Comparison of ENCODE assay signal across 29 mouse cellular contexts in the genomic region with DNA sequence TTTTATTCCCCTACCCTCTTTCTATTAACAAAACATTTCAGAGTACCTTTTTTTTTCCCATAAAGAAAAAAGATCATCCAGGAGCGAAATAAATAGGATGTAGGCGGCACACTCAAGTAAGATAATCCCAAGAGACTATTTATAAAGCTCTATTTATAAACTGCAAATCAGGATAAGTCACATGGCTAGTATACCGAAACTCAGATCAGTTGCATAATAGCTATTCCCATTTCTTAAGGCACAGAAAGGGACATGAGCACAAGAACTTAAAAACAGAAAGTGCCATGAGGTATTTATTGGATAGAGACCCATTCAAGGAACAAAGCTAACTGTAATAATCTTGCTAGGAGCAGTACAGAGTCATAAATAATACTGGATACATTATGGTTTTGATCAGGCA. TPM values are rescaled to one million over a fixed set of nuclear protein-coding genes. Genes with fewer than 3 reads are reported as not detected.
A peak's percentile ranks its signal among the peaks of the same experiment; 100 is the strongest.
DNase-seq lines count a peak whose midpoint lies in the region; ATAC-seq and TF ChIP-seq lines count a peak whose summit lies in the region.
"Had no signal": no experiment of that assay in that cellular context is flagged by ENCODE, and none has a peak within 500 bp of the region (broad histone marks: within the 10 kb centered on the region; RNA-seq: fewer than 3 reads in every experiment).

No protein-coding gene starts in this region.

- peak overlapping the region; percentile 43; the same call in 1 of the 2 replicates for H3K27ac ChIP-seq in heart, postnatal 0 days (ENCODE audit: low read depth)
- H3K27ac ChIP-seq in heart, embryonic 11.5 days (ENCODE audit: low read depth, low read length), result no peak overlapping the region
- H3K27ac ChIP-seq: embryonic facial prominence, embryonic 12.5 days; embryonic facial prominence, embryonic 15.5 days; forebrain, embryonic 12.5 days; forebrain, embryonic 15.5 days; heart, embryonic 10.5 days; hindbrain, embryonic 12.5 days; hindbrain, embryonic 15.5 days had no signal

- peak overlapping the region; percentile 16; the same call in 1 of the 2 replicates for H3K4me2 ChIP-seq in heart, postnatal 0 days (ENCODE audit: low read depth, low read length)
- H3K4me2 ChIP-seq in heart, embryonic 11.5 days, result no peak overlapping the region
- H3K4me2 ChIP-seq: embryonic facial prominence, embryonic 12.5 days; embryonic facial prominence, embryonic 15.5 days; forebrain, embryonic 12.5 days; forebrain, embryonic 15.5 days; hindbrain, embryonic 12.5 days; hindbrain, embryonic 15.5 days had no signal

- DNase-seq in frontal cortex, adult 2 months (ENCODE audit: extremely low spot score in 1 of 2, low spot score in 1 of 2), result no peak
- peak; percentile 6 for DNase-seq in heart, adult 8-10 months (ENCODE audit: low spot score)
- no peak for DNase-seq in heart, postnatal 14 days
- peak; percentile 47 for DNase-seq in heart, postnatal 0 days (ENCODE audit: low spot score)
- DNase-seq in right cerebral cortex, postnatal 4 days, result no peak
- DNase-seq in kidney, adult 11 months, result no peak
- DNase-seq: adrenal gland, postnatal 10 days; adrenal gland, postnatal 36 days; cerebellum, adult 11 months; cerebellum, adult 2 months; cerebellum, adult 9-11 months; cerebellum, postnatal 25 days; gastrocnemius, postnatal 25 days; kidney, adult 8-10 months had no signal

- TF ChIP-seq EP300 in heart, postnatal 0 days (IDR thresholded peaks at IDR 0.05; ENCODE audit: low read depth), result no peak

- intact Hi-C loops in heart, postnatal 14 days (cut with DNase I), result loop anchor here (10.0 kb wide), 1 partner anchor 173 kb away; no protein-coding TSS in a partner anchor

- WGBS in heart, postnatal 0 days, result 20% methylated on average over 3 of the region's 3 CpGs
- 54% methylated on average over 3 of the region's 3 CpGs for WGBS in heart, embryonic 11.5 days (ENCODE audit: insufficient replicate concordance)

- H3K9ac ChIP-seq in heart, postnatal 0 days (replicated peaks; ENCODE audit: low read depth, low read length), result no peak overlapping the region
- no peak overlapping the region for H3K9ac ChIP-seq in heart, embryonic 11.5 days (ENCODE audit: low read depth, low read length)
- H3K9ac ChIP-seq: embryonic facial prominence, embryonic 12.5 days; embryonic facial prominence, embryonic 15.5 days; forebrain, embryonic 12.5 days; forebrain, embryonic 15.5 days; hindbrain, embryonic 12.5 days; hindbrain, embryonic 15.5 days had no signal

- H3K4me1 ChIP-seq in heart, postnatal 0 days (ENCODE audit: control insufficient read depth, insufficient read depth), result peaks cover 9% of the 10 kb centered on the region
- H3K4me1 ChIP-seq in heart, embryonic 11.5 days (ENCODE audit: control insufficient read depth, insufficient read depth, low read length), result no peaks in the 10 kb centered on the region
- H3K4me1 ChIP-seq: embryonic facial prominence, embryonic 12.5 days; embryonic facial prominence, embryonic 15.5 days; forebrain, embryonic 12.5 days; forebrain, embryonic 15.5 days; heart, embryonic 10.5 days; hindbrain, embryonic 12.5 days; hindbrain, embryonic 15.5 days had no signal

- H3K27me3 ChIP-seq in heart, postnatal 0 days (ENCODE audit: control insufficient read depth, insufficient read depth, low read length), result no peaks in the 10 kb centered on the region
- H3K27me3 ChIP-seq in heart, embryonic 11.5 days (ENCODE audit: control insufficient read depth, insufficient read depth, low read length), result no peaks in the 10 kb centered on the region
- H3K27me3 ChIP-seq: embryonic facial prominence, embryonic 12.5 days; embryonic facial prominence, embryonic 15.5 days; forebrain, embryonic 12.5 days; forebrain, embryonic 15.5 days; hindbrain, embryonic 12.5 days; hindbrain, embryonic 15.5 days had no signal

- no peaks in the 10 kb centered on the region for H3K9me3 ChIP-seq in heart, postnatal 0 days (replicated peaks; ENCODE audit: control insufficient read depth, low read length)
- no peaks in the 10 kb centered on the region for H3K9me3 ChIP-seq in heart, embryonic 11.5 days (replicated peaks; ENCODE audit: control insufficient read depth, low read length)
- H3K9me3 ChIP-seq: embryonic facial prominence, embryonic 12.5 days; embryonic facial prominence, embryonic 15.5 days; forebrain, embryonic 12.5 days; forebrain, embryonic 15.5 days; heart, embryonic 10.5 days; hindbrain, embryonic 12.5 days; hindbrain, embryonic 15.5 days had no signal

- no peaks in the 10 kb centered on the region for H3K36me3 ChIP-seq in heart, postnatal 0 days (replicated peaks; ENCODE audit: control insufficient read depth, insufficient read depth, low read length)
- H3K36me3 ChIP-seq in heart, embryonic 11.5 days (ENCODE audit: control insufficient read depth, insufficient read depth, low read length), result no peaks in the 10 kb centered on the region
- H3K36me3 ChIP-seq: embryonic facial prominence, embryonic 12.5 days; embryonic facial prominence, embryonic 15.5 days; forebrain, embryonic 12.5 days; forebrain, embryonic 15.5 days; heart, embryonic 10.5 days; hindbrain, embryonic 12.5 days; hindbrain, embryonic 15.5 days had no signal

- ATAC-seq in frontal cortex, adult (ENCODE audit: low TSS enrichment), result peak; percentile 82
- peak; percentile 36; the same call in 1 of the 2 replicates for ATAC-seq in heart, postnatal 0 days (ENCODE audit: insufficient read depth, low read depth)
- ATAC-seq in heart, embryonic 11.5 days (replicated peaks; ENCODE audit: insufficient number of reproducible peaks, low FRiP score, low TSS enrichment), result no peak
- ATAC-seq: forebrain, embryonic 15.5 days; intestine, postnatal 0 days had no signal

- TF ChIP-seq CTCF in heart, postnatal 0 days (IDR thresholded peaks at IDR 0.05; ENCODE audit: low read depth), result no peak

- no peak overlapping the region for H3K4me3 ChIP-seq in heart, postnatal 0 days (ENCODE audit: low read depth, low read length)
- no peak overlapping the region for H3K4me3 ChIP-seq in heart, embryonic 11.5 days (ENCODE audit: low read depth, low read length)
- H3K4me3 ChIP-seq: embryonic facial prominence, embryonic 12.5 days; embryonic facial prominence, embryonic 15.5 days; forebrain, embryonic 12.5 days; forebrain, embryonic 15.5 days; heart, embryonic 10.5 days; hindbrain, embryonic 12.5 days; hindbrain, embryonic 15.5 days had no signal

RNA-seq across cellular contexts. Expression of a gene that starts 2.4 kb away (rescaled TPM):
- 0.02 TPM in 1 of 2 replicates, not detected in the other for polyA plus RNA-seq in frontal cortex, adult 2 months (2012; rRNA removed)
- 10 to 100 TPM; 83.1 to 98.6 (median 87.1) TPM for total RNA-seq in heart, adult 8-10 months (2022)
- total RNA-seq in heart, postnatal 14 days (2021), result 10 to 100 TPM; 57.4 to 59.7 TPM
- 23.9 and 29.0 TPM in 2 replicates for total RNA-seq in heart, postnatal 0 days (2014; rRNA removed; ENCODE audit: low replicate concordance)
- 9.9 and 11.0 TPM in 2 replicates for polyA plus RNA-seq in heart, postnatal 0 days (2015; fragmentation: Nextera tagmentation; extraction: Ambion mirVana)
- polyA plus RNA-seq in heart, embryonic 11.5 days (2014; fragmentation: Nextera tagmentation; extraction: Ambion mirVana), result 3.8 and 4.0 TPM in 2 replicates
- total RNA-seq: common myeloid progenitor, adult 5-6 weeks; ES-E14; granulocyte monocyte progenitor cell, adult 5-6 weeks; hematopoietic stem cell, adult 5-6 weeks had no signal
- polyA plus RNA-seq: forebrain, embryonic 12.5 days; forebrain, embryonic 15.5 days; hindbrain, embryonic 12.5 days; hindbrain, embryonic 15.5 days; intestine, embryonic 14.5 days; intestine, postnatal 0 days had no signal

Comparison
In these comparisons a context has a peak if more than half of its experiments do, and no peak if none do; other contexts are left out.
1. DNase-seq: peak in heart, adult 8-10 months (single experiment) and heart, postnatal 0 days (single experiment); none in frontal cortex, adult 2 months (0 of 2), heart, postnatal 14 days (0 of 2), right cerebral cortex, postnatal 4 days (single experiment) and kidney, adult 11 months (single experiment).